Comparison of ENCODE assay signal across 27 mouse cellular contexts in genomic region chr6:89420756-89421155, GRCm38 (mm10). TPM values are rescaled to one million over a fixed set of nuclear protein-coding genes. Genes with fewer than 3 reads are reported as not detected.
DNase-seq lines count a peak whose midpoint lies in the region; ATAC-seq and TF ChIP-seq lines count a peak whose summit lies in the region.
"Had no signal": no experiment of that assay in that cellular context is flagged by ENCODE, and none has a peak within 500 bp of the region (broad histone marks: within the 10 kb centered on the region; RNA-seq: fewer than 3 reads in every experiment).

No protein-coding gene starts in this region.

- 0 out of 2 replicates have a peak, but pooled peaks have one; percentile 30 for ATAC-seq in intestine, embryonic 14.5 days (replicated peaks; ENCODE audit: low FRiP score, low TSS enrichment, low read depth)
- peak; percentile 65 for ATAC-seq in intestine, postnatal 0 days
- ATAC-seq in stomach, postnatal 0 days (ENCODE audit: low FRiP score, low TSS enrichment), result 0 out of 2 replicates have a peak, but pooled peaks have one; percentile 2
- ATAC-seq in cerebellum, adult (ENCODE audit: insufficient number of reproducible peaks, low FRiP score, low TSS enrichment), result no peak
- ATAC-seq: forebrain, embryonic 13.5 days; forebrain, postnatal 0 days; Patski had no signal

- H3K79me2 ChIP-seq in CH12.LX (replicated peaks; ENCODE audit: control insufficient read depth, extremely low read depth, insufficient read depth, poor library complexity, severe bottlenecking), result no peaks in the 10 kb centered on the region

- no peak overlapping the region for H3K9ac ChIP-seq in CH12.LX (ENCODE audit: insufficient read depth, low read depth)
- no peak overlapping the region for H3K9ac ChIP-seq in intestine, embryonic 14.5 days (ENCODE audit: low read length)
- H3K9ac ChIP-seq in intestine, postnatal 0 days (ENCODE audit: low read depth, low read length), result no peak overlapping the region
- no peak overlapping the region for H3K9ac ChIP-seq in stomach, postnatal 0 days (ENCODE audit: low read length)
- H3K9ac ChIP-seq: forebrain, embryonic 13.5 days; forebrain, postnatal 0 days; heart, embryonic 13.5 days; hindbrain, embryonic 12.5 days; hindbrain, embryonic 15.5 days had no signal

- peak overlapping the region; percentile 93 for H3K27ac ChIP-seq in CH12.LX (ENCODE audit: insufficient read depth, low read depth)
- H3K27ac ChIP-seq in intestine, embryonic 14.5 days (ENCODE audit: low read depth), result no peak overlapping the region
- H3K27ac ChIP-seq in intestine, postnatal 0 days (ENCODE audit: low read depth, low read length), result no peak overlapping the region; the same call in 1 of the 2 replicates
- peak overlapping the region; percentile 18; the same call in 1 of the 2 replicates for H3K27ac ChIP-seq in stomach, postnatal 0 days (replicated peaks)
- H3K27ac ChIP-seq: forebrain, embryonic 10.5 days; forebrain, embryonic 13.5 days; gastrocnemius, adult 2 months; heart, adult 2 months; heart, embryonic 10.5 days; heart, embryonic 13.5 days; hindbrain, embryonic 12.5 days; hindbrain, embryonic 15.5 days had no signal

- H3K4me3 ChIP-seq in CH12.LX (replicated peaks in 1 of 3; ENCODE audit: low read depth in 2 of 3, low read length in 2 of 3, poor library complexity in 1 of 3), result no peak overlapping the region
- H3K4me3 ChIP-seq in intestine, embryonic 14.5 days (ENCODE audit: low read depth, low read length), result no peak overlapping the region
- no peak overlapping the region for H3K4me3 ChIP-seq in intestine, postnatal 0 days (ENCODE audit: low read depth, low read length)
- H3K4me3 ChIP-seq in stomach, postnatal 0 days (ENCODE audit: low read depth, low read length), result no peak overlapping the region
- H3K4me3 ChIP-seq: forebrain, embryonic 10.5 days; forebrain, embryonic 13.5 days; gastrocnemius, adult 2 months; heart, adult 2 months; heart, embryonic 10.5 days; heart, embryonic 13.5 days; hindbrain, embryonic 12.5 days; hindbrain, embryonic 15.5 days had no signal

- in situ Hi-C loops in CH12.LX (cut with MboI; ENCODE audit: low pct_ligation_motif_present, low pct_unique_long_range_greater_than_20kb, low sequenced_read_pairs), result no loop called here

- no peaks in the 10 kb centered on the region for H3K27me3 ChIP-seq in CH12.LX (replicated peaks)
- no peaks in the 10 kb centered on the region for H3K27me3 ChIP-seq in intestine, embryonic 14.5 days (replicated peaks; ENCODE audit: control insufficient read depth, insufficient read depth, low read length)
- H3K27me3 ChIP-seq in intestine, postnatal 0 days (replicated peaks; ENCODE audit: control insufficient read depth, insufficient read depth, low read length), result no peaks in the 10 kb centered on the region
- H3K27me3 ChIP-seq in stomach, postnatal 0 days (ENCODE audit: control insufficient read depth, insufficient read depth, low read length), result no peaks in the 10 kb centered on the region
- H3K27me3 ChIP-seq: forebrain, embryonic 13.5 days; heart, embryonic 13.5 days; hindbrain, embryonic 12.5 days; hindbrain, embryonic 15.5 days; Patski had no signal

- TF ChIP-seq POLR2A in CH12.LX (IDR thresholded peaks at IDR 0.05; ENCODE audit: low read depth, low read length), result no peak

- H3K9me3 ChIP-seq in CH12.LX (replicated peaks; ENCODE audit: low read length), result no peaks in the 10 kb centered on the region
- H3K9me3 ChIP-seq in intestine, embryonic 14.5 days (ENCODE audit: control insufficient read depth, low read length), result no peaks in the 10 kb centered on the region
- H3K9me3 ChIP-seq in intestine, postnatal 0 days (ENCODE audit: control insufficient read depth), result no peaks in the 10 kb centered on the region
- no peaks in the 10 kb centered on the region for H3K9me3 ChIP-seq in stomach, postnatal 0 days (ENCODE audit: control insufficient read depth, low read length)
- H3K9me3 ChIP-seq: forebrain, embryonic 10.5 days; forebrain, embryonic 13.5 days; G1E; heart, embryonic 10.5 days; heart, embryonic 13.5 days; hindbrain, embryonic 12.5 days; hindbrain, embryonic 15.5 days had no signal

- dilution Hi-C loops in CH12.LX (cut with MboI; ENCODE audit: extremely low pct_ligation_motif_present, extremely low pct_unique_long_range_greater_than_20kb, low sequenced_read_pairs), result no loop called here

- DNase-seq in CH12.LX (ENCODE audit: extremely low read depth), result no peak
- DNase-seq in intestine, embryonic 14.5 days (ENCODE audit: low spot score), result no peak
- no peak for DNase-seq in stomach, postnatal 0 days (ENCODE audit: low spot score)
- DNase-seq in gastrocnemius, postnatal 36 days, result no peak
- DNase-seq in embryo, embryonic 11 days, result no peak
- DNase-seq in heart, postnatal 25 days (ENCODE audit: low spot score), result no peak
- DNase-seq: adrenal gland, postnatal 10 days; adrenal gland, postnatal 36 days; cerebellum, adult 11-12 months; cerebellum, adult 8-10 months; cerebellum, postnatal 10 days; cerebellum, postnatal 36 days; forebrain, postnatal 0 days; gastrocnemius, adult 2 months; gastrocnemius, postnatal 14 days; heart, postnatal 14 days had no signal

- peak overlapping the region; percentile 80; the same call in 1 of the 2 replicates for H3K4me2 ChIP-seq in CH12.LX (ENCODE audit: insufficient read depth, low read depth, poor library complexity, severe bottlenecking)
- no peak overlapping the region for H3K4me2 ChIP-seq in intestine, embryonic 14.5 days (ENCODE audit: low read length)
- H3K4me2 ChIP-seq in intestine, postnatal 0 days (replicated peaks; ENCODE audit: low read depth), result no peak overlapping the region
- H3K4me2 ChIP-seq in stomach, postnatal 0 days (replicated peaks; ENCODE audit: low read depth), result no peak overlapping the region
- H3K4me2 ChIP-seq: forebrain, embryonic 13.5 days; heart, embryonic 13.5 days; hindbrain, embryonic 12.5 days; hindbrain, embryonic 15.5 days had no signal

- TF ChIP-seq EP300 in CH12.LX (IDR thresholded peaks at IDR 0.05; ENCODE audit: low read length), result no peak
- no peak for TF ChIP-seq EP300 in stomach, postnatal 0 days (optimal IDR thresholded peaks at IDR 0.05)

- 62% methylated on average over 2 of the region's 2 CpGs for WGBS in intestine, embryonic 14.5 days
- WGBS in intestine, postnatal 0 days, result 44% methylated on average over 2 of the region's 2 CpGs
- 53% methylated on average over 2 of the region's 2 CpGs for WGBS in stomach, postnatal 0 days

- intact Hi-C loops in gastrocnemius, postnatal 36 days (cut with DNase I), result no loop called here
- intact Hi-C loops in heart, postnatal 25 days (cut with DNase I), result no loop called here

- TF ChIP-seq RAD21 in CH12.LX (IDR thresholded peaks at IDR 0.05; ENCODE audit: low read depth, low read length), result no peak

- no peak for TF ChIP-seq CTCF in CH12.LX (conservative IDR thresholded peaks at IDR 0.05 in 1 of 2, IDR thresholded peaks at IDR 0.05 in 1 of 2; ENCODE audit: low read depth in 2 of 2, low read length in 2 of 2)
- no peak for TF ChIP-seq CTCF in intestine, postnatal 0 days (IDR thresholded peaks at IDR 0.05; ENCODE audit: low read depth)
- TF ChIP-seq CTCF in stomach, postnatal 0 days (IDR thresholded peaks at IDR 0.05; ENCODE audit: low read depth), result no peak

- H3K36me3 ChIP-seq in CH12.LX (replicated peaks in 1 of 2; ENCODE audit: control insufficient read depth in 1 of 2, insufficient read depth in 1 of 2, low read length in 1 of 2), result peaks cover 0 to 8% of the 10 kb centered on the region in 2 experiments
- H3K36me3 ChIP-seq in intestine, embryonic 14.5 days (ENCODE audit: control insufficient read depth, insufficient read depth, low read length), result no peaks in the 10 kb centered on the region
- no peaks in the 10 kb centered on the region for H3K36me3 ChIP-seq in intestine, postnatal 0 days (ENCODE audit: control insufficient read depth, insufficient read depth)
- H3K36me3 ChIP-seq in stomach, postnatal 0 days (ENCODE audit: control insufficient read depth, insufficient read depth, low read length), result no peaks in the 10 kb centered on the region
- H3K36me3 ChIP-seq: forebrain, embryonic 10.5 days; G1E; heart, embryonic 10.5 days; heart, embryonic 13.5 days; hindbrain, embryonic 12.5 days; hindbrain, embryonic 15.5 days had no signal

- peaks cover 28 to 47% of the 10 kb centered on the region in 2 experiments for H3K4me1 ChIP-seq in CH12.LX (ENCODE audit: control insufficient read depth in 1 of 2, insufficient read depth in 2 of 2)
- no peaks in the 10 kb centered on the region for H3K4me1 ChIP-seq in intestine, embryonic 14.5 days (replicated peaks; ENCODE audit: control insufficient read depth, insufficient read depth, low read length)
- H3K4me1 ChIP-seq in intestine, postnatal 0 days (replicated peaks; ENCODE audit: control insufficient read depth, insufficient read depth, low read length), result 0 out of 2 replicates have a peak, but pooled peaks cover 6% of the 10 kb centered on the region
- no peaks in the 10 kb centered on the region for H3K4me1 ChIP-seq in stomach, postnatal 0 days (replicated peaks; ENCODE audit: control insufficient read depth, insufficient read depth)
- H3K4me1 ChIP-seq: hindbrain, embryonic 15.5 days had no signal

TF ChIP-seq in CH12.LX, 34 proteins besides CTCF, POLR2A, EP300 and RAD21 (continues in another document):
- TF ChIP-seq HCFC1 (IDR thresholded peaks at IDR 0.05; ENCODE audit: low read depth, low read length) (no peak), SMC3 (IDR thresholded peaks at IDR 0.05; ENCODE audit: low read depth, low read length) (no peak), SIN3A (IDR thresholded peaks at IDR 0.05; ENCODE audit: low read length) (no peak), CHD2 (IDR thresholded peaks at IDR 0.05; ENCODE audit: low read length) (no peak), ZNF384 (IDR thresholded peaks at IDR 0.05; ENCODE audit: low read depth, low read length) (no peak), UBTF (IDR thresholded peaks at IDR 0.05; ENCODE audit: low read depth, low read length) (no peak), GABPA (IDR thresholded peaks at IDR 0.05; ENCODE audit: insufficient replicate concordance, low read depth, low read length) (no peak), E2F4 (IDR thresholded peaks at IDR 0.05; ENCODE audit: insufficient replicate concordance, low read depth, low read length) (no peak), POLR2AphosphoS2 (IDR thresholded peaks at IDR 0.05; ENCODE audit: low read depth, low read length) (no peak), TCF12 (IDR thresholded peaks at IDR 0.05; ENCODE audit: low read depth, low read length) (no peak), ZMIZ1 (IDR thresholded peaks at IDR 0.05; ENCODE audit: low read depth, low read length) (no peak), NELFE (IDR thresholded peaks at IDR 0.05; ENCODE audit: low read depth, low read length) (no peak)

RNA-seq across cellular contexts. Expression of gene Plxna1, which starts 58.3 kb away (rescaled TPM):
- total RNA-seq in CH12.LX (2012; rRNA removed), result 11.7 and 18.5 TPM in 2 replicates
- 7.1 and 8.9 TPM in 2 replicates for total RNA-seq in CH12.LX (2014; rRNA removed)
- polyA plus RNA-seq in CH12.LX (2012; ENCODE audit: insufficient read length, low read depth), result 23.6 and 29.5 TPM in 2 replicates
- 20.6 and 20.9 TPM in 2 replicates for polyA plus RNA-seq in intestine, embryonic 14.5 days (2014; fragmentation: Nextera tagmentation; extraction: Ambion mirVana)
- 8.7 and 9.2 TPM in 2 replicates for polyA plus RNA-seq in intestine, postnatal 0 days (2015; fragmentation: Nextera tagmentation; extraction: Ambion mirVana)
- 10.3 and 11.5 TPM in 2 replicates for polyA plus RNA-seq in stomach, postnatal 0 days (2015; fragmentation: Nextera tagmentation; extraction: Ambion mirVana)
- total RNA-seq in gastrocnemius, postnatal 36 days (2021), result 10 to 100 TPM; 11.1 to 18.1 TPM
- 10 to 100 TPM; 21.2 to 28.7 TPM for total RNA-seq in heart, postnatal 25 days (2021)

Comparison
In these comparisons a context has a peak if more than half of its experiments do, and no peak if none do; other contexts are left out.
1. H3K27ac ChIP-seq: peak in CH12.LX (single experiment) and stomach, postnatal 0 days (single experiment); none in intestine, embryonic 14.5 days (single experiment) and intestine, postnatal 0 days (single experiment).